Mouse (Mus musculus) layer of hippocampus, adult 9-10 months (tissue): ENCODE data around the gene Cbarp.

ENCODE experiments used
- DNase-seq: peaks from one replicate; pipeline ENCODE4 v3.0.0; 2022; ENCODE audit warnings: low spot score

Gene Cbarp

DNA sequence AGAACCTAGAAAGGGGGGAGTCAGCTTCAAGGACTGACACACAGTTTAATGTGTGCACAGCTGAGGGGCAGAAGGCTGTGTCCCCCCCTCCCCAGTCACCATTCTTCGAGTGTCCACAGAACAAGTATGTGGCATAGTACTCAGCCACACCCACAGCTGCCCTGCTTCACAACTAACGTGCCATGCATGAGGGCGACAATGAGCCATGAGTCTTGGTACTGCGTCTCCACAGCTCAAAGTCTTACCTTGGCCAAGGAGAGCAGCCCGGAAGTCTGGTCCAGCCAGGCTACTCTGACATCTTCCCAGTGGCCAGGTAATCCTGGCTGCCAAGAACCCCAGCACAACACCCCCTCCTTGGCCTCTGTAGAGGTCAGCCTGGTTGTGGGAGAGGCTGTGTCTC lies 47.9 kb downstream of the Cbarp start:
- no peak for DNase-seq

DNA sequence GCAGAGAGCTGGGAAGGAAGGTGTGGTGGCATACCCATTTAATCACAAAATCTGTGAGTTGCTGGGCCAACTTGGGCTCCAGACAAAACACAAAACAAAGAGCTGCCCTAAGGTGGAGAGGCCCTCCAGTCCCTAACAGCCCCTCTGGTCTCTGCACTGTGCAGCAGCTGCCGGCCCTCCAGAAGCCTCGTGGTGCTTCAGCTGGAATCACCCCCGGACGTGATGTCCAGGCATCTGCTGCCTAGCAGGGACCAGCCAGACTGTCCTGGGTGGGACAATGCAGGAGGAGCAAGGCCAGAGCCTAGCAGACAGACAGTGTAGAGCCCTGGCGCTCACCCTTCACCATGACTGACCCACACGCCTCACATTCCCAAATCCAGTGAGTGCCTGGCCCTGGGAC lies 49.1 kb downstream of the Cbarp start:
- no peak for DNase-seq

DNA sequence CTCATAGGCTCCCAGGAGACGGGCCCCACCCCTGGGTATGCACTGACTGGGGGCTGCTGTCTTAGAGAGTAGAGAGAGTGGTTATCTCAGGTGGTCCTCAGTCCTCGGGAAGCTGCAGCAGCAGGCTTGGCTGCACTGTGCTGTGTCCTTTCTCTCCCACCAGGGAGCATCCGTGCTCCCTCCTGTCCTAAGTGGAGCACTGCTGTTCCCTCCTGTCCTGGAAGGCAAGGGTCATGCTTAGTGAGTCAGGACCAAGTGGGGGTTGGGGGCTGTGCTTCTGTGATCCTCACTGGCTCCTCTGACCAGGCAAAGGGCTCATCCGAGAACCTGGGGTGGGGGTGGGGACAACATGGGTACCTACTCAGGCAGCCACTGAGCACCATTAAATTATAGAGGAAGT lies 51.5 kb downstream of the Cbarp start:
- DNase-seq, result no peak

DNA sequence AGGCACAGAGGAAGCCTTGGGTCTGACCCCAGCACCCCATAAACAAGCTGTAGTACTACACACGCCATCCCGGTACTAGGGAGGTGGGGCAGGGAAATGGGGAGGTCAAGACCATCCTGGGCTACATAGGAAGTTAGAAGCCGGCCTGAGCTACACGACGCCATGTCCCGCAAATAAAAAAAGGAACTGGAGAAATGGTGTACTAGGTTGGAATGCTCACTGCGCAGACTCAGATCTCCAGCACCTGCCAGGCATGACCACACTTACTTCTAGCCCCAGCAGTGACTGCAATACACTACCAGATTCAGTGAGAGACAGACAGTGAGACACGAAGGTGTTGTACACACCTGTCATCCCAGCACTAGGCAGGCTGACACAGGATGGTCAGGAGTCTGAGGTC lies 53.2 kb downstream of the Cbarp start:
- DNase-seq, result no peak

DNA sequence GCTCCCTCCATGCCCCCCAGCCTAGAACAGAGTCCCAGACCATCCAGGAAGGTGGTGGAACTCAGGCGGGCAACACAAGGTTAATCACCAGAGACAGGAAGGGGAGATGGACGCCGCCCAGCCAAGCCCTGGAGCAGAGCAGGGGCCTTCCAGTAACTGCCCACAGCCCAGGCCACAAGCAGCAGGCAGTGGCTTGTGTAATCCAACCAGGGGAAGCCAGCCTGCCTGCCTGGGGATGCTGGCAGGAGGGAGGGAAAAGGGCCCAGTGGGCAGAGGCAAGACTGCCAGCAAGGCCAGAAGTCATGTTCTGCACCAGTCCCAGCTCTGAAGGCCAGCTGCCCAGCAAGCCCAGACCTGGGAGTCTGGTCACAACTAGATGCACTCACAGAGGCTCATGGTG lies 53.8 kb downstream of the Cbarp start:
- DNase-seq, result no peak

DNA sequence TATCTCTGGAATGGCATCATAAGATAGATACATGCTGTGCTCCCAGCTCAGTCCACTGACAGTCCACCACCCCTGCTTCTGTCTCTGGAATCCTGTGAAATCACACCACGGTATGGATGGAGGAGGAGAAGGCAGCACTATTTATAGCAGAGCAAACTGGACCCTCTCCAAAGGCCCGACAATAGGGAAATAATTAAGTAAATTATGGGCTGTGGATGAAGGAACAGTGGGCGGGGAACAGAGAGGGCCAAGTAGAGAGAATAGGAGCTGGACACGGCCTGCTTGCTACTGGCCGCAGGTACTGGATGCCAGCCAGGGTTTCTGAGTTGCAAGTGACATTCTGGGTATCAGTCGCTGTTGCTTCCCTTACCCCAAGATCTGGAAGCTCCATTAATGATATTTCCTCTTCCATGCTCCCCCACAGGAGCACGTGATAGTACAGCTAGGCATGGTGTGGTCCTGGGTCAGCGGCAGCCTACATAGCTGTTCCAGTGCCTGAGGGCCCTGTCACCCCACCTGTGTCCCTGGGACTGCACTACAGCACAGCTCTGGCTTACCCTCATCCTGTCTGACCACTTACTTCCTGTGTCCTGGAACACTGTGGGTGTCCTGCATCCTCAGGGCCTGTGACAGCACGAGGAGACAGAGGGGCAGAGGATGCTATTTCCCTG lies 55.7 kb downstream of the Cbarp start:
- no peak for DNase-seq

DNA sequence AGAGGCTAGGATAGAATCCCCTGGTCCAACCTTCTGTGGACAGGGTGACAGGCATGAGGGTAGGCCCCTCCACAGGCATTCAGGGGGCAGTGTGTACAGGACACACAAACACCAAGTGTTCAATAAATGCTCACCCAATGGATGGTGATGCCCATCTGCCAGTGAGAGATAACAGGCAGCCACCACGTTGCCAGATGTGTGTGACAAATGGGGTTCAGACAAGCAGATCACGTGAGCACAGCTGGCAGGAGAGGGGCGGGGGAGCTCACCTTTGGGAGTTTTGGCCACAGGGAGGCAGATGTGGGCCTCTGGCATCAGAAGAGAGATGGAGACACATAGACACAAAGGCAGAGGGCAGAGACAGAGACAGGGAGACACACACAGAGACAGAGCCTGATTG lies 59.6 kb downstream of the Cbarp start:
- no peak for DNase-seq
